ENCODE assay signal across 9 mouse cellular contexts in genomic region chr10:119610279-119610895, GRCm38 (mm10).
DNase-seq lines count a peak whose midpoint lies in the region; ATAC-seq and TF ChIP-seq lines count a peak whose summit lies in the region.
"Had no signal": no experiment of that assay in that cellular context is flagged by ENCODE, and none has a peak within 500 bp of the region (broad histone marks: within the 10 kb centered on the region; RNA-seq: fewer than 3 reads in every experiment).

No protein-coding gene starts in this region.

- H3K36me3 ChIP-seq in heart, embryonic 11.5 days (ENCODE audit: control insufficient read depth, insufficient read depth, low read length): no peaks in the 10 kb centered on the region
- no peaks in the 10 kb centered on the region for H3K36me3 ChIP-seq in C2C12 (ENCODE audit: control insufficient read depth, insufficient read depth)
- H3K36me3 ChIP-seq in intestine, embryonic 14.5 days (ENCODE audit: control insufficient read depth, insufficient read depth, low read length): no peaks in the 10 kb centered on the region
- H3K36me3 ChIP-seq: liver, embryonic 15.5 days had no signal

- no peaks in the 10 kb centered on the region for H3K79me3 ChIP-seq in C2C12 (ENCODE audit: low read depth)

- no peak overlapping the region for H3K27ac ChIP-seq in heart, embryonic 11.5 days (ENCODE audit: low read depth, low read length)
- no peak overlapping the region for H3K27ac ChIP-seq in intestine, embryonic 14.5 days (ENCODE audit: low read depth)
- H3K27ac ChIP-seq: liver, embryonic 15.5 days had no signal

- WGBS in heart, embryonic 11.5 days (ENCODE audit: insufficient replicate concordance): 50% methylated on average over 9 of the region's 9 CpGs
- WGBS in intestine, embryonic 14.5 days: 56% methylated on average over 9 of the region's 9 CpGs

- peak overlapping the region; percentile 30; the same call in 1 of the 2 replicates for H3K4me2 ChIP-seq in heart, embryonic 11.5 days
- H3K4me2 ChIP-seq in intestine, embryonic 14.5 days (ENCODE audit: low read length): no peak overlapping the region
- H3K4me2 ChIP-seq: liver, embryonic 15.5 days had no signal

- H3K4me1 ChIP-seq in heart, embryonic 11.5 days (ENCODE audit: control insufficient read depth, insufficient read depth, low read length): peaks cover 6% of the 10 kb centered on the region
- H3K4me1 ChIP-seq in intestine, embryonic 14.5 days (replicated peaks; ENCODE audit: control insufficient read depth, insufficient read depth, low read length): peaks cover 9% of the 10 kb centered on the region

- no peak for ATAC-seq in heart, embryonic 11.5 days (replicated peaks; ENCODE audit: insufficient number of reproducible peaks, low FRiP score, low TSS enrichment)
- ATAC-seq in intestine, embryonic 14.5 days (replicated peaks; ENCODE audit: low FRiP score, low TSS enrichment, low read depth): no peak
- ATAC-seq in megakaryocyte-erythroid progenitor cell, adult 5-6 weeks (replicated peaks; ENCODE audit: low FRiP score, low TSS enrichment, poor library complexity, severe bottlenecking): peak; percentile 82

- H3K27me3 ChIP-seq in heart, embryonic 11.5 days (ENCODE audit: control insufficient read depth, insufficient read depth, low read length): no peaks in the 10 kb centered on the region
- H3K27me3 ChIP-seq in C2C12 (ENCODE audit: control insufficient read depth, insufficient read depth, insufficient read length): no peaks in the 10 kb centered on the region
- H3K27me3 ChIP-seq in intestine, embryonic 14.5 days (replicated peaks; ENCODE audit: control insufficient read depth, insufficient read depth, low read length): no peaks in the 10 kb centered on the region
- H3K27me3 ChIP-seq: liver, embryonic 15.5 days had no signal

- no peak overlapping the region for H3K9ac ChIP-seq in heart, embryonic 11.5 days (ENCODE audit: low read depth, low read length)
- H3K9ac ChIP-seq in intestine, embryonic 14.5 days (ENCODE audit: low read length): no peak overlapping the region
- H3K9ac ChIP-seq: liver, embryonic 15.5 days had no signal

- peak; percentile 26 for TF ChIP-seq CTCF in C2C12 (IDR thresholded peaks at IDR 0.05; ENCODE audit: control insufficient read depth, insufficient read depth, insufficient read length)

- no peak for DNase-seq in heart, adult 9 months (ENCODE audit: low spot score in 2 of 2)
- DNase-seq in adrenal gland, postnatal 36 days: peak; percentile 57 to 69
- DNase-seq in intestine, embryonic 14.5 days (ENCODE audit: low spot score): peak; percentile 52
- DNase-seq in cerebellum, adult 11-12 months: no peak
- DNase-seq in ovary, postnatal 10 days (ENCODE audit: low spot score): no peak

- H3K79me2 ChIP-seq in C2C12 (ENCODE audit: control insufficient read depth, insufficient read depth): no peaks in the 10 kb centered on the region

- no peak overlapping the region for H3K4me3 ChIP-seq in heart, embryonic 11.5 days (ENCODE audit: low read depth, low read length)
- H3K4me3 ChIP-seq in C2C12 (ENCODE audit: insufficient read depth, poor library complexity, severe bottlenecking): no peak overlapping the region
- H3K4me3 ChIP-seq in intestine, embryonic 14.5 days (ENCODE audit: low read depth, low read length): no peak overlapping the region
- H3K4me3 ChIP-seq: liver, embryonic 15.5 days had no signal

- H3K9me3 ChIP-seq in heart, embryonic 11.5 days (replicated peaks; ENCODE audit: control insufficient read depth, low read length): no peaks in the 10 kb centered on the region
- no peaks in the 10 kb centered on the region for H3K9me3 ChIP-seq in intestine, embryonic 14.5 days (ENCODE audit: control insufficient read depth, low read length)
- H3K9me3 ChIP-seq: liver, embryonic 15.5 days had no signal

- no peak overlapping the region for H3ac ChIP-seq in C2C12 (ENCODE audit: control insufficient read depth, insufficient read length, low read depth)

TF ChIP-seq in C2C12, 6 proteins besides CTCF, POLR2A, EP300 and RAD21:
- TF ChIP-seq MAX (IDR thresholded peaks at IDR 0.05): no peak
- no peak for TF ChIP-seq CEBPB (IDR thresholded peaks at IDR 0.05; ENCODE audit: low read depth)
- TF ChIP-seq USF1 (IDR thresholded peaks at IDR 0.05; ENCODE audit: low read depth): no peak
- no peak for TF ChIP-seq MYOG (IDR thresholded peaks at IDR 0.05; ENCODE audit: control insufficient read depth, extremely low read depth, insufficient read length)
- no peak for TF ChIP-seq MYOD1 (IDR thresholded peaks at IDR 0.05; ENCODE audit: control insufficient read depth, insufficient read length, low read depth)
- no peak for TF ChIP-seq FOSL1 (IDR thresholded peaks at IDR 0.05; ENCODE audit: insufficient read depth, low read length, poor library complexity, severe bottlenecking)

Comparison
In these comparisons a context has a peak if more than half of its experiments do, and no peak if none do; other contexts are left out.
1. DNase-seq: peak in adrenal gland, postnatal 36 days (2 of 2) and intestine, embryonic 14.5 days (single experiment); none in heart, adult 9 months (0 of 2), cerebellum, adult 11-12 months (single experiment) and ovary, postnatal 10 days (single experiment).